Mouse (Mus musculus) brain, embryonic 14.5 days (tissue): Measurements from ENCODE around the gene Fam89a.

ENCODE experiments used
- CTCF ChIP-seq: fragments of 200-500 bp; IDR thresholded peaks from 2 replicates; pipeline ENCODE4 v1.5.1; 2012; ENCODE audit warnings: inconsistent platforms, mild to moderate bottlenecking, moderate library complexity, borderline replicate concordance; ENCODE audit not compliant: insufficient read depth, insufficient read length; ENCODE audit errors: extremely low read depth
- POLR2A ChIP-seq: fragments of 200-500 bp; IDR thresholded peaks from 2 replicates; pipeline ENCODE4 v1.6.1; 2012; ENCODE audit warnings: mild to moderate bottlenecking, inconsistent platforms, borderline replicate concordance; ENCODE audit not compliant: poor library complexity, insufficient read depth, insufficient read length, severe bottlenecking; ENCODE audit errors: extremely low read depth

DNA sequence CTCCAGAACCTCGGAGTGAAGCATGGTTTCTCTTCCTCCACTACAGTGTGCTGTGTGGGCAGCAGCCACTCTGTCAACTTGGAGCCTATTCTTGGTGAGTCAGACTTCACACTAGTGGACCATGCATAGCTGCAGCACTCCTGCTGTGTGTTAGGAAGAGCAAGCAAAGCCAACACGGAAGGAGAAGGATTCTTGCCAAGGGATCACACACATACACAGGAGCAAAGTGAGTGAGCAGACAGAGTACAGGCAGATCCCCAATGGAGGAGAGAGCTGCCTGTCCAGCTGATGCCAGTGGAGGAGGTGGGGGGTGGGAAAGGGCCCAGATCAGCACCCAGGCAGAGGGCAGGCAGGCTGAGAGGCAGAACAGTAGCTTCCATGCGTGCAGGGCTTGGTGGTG, 49.4 kb downstream of the Fam89a start:
- TF ChIP-seq CTCF, result no peak
- no peak for TF ChIP-seq POLR2A
